Mouse (Mus musculus): ENCODE data around the gene Ikzf3.

- TF ChIP-seq CTCF (IDR thresholded peaks at IDR 0.05; ENCODE audit: control insufficient read depth, insufficient read depth, low read length) (no peak), POLR2A (IDR thresholded peaks at IDR 0.05; ENCODE audit: borderline replicate concordance, control insufficient read depth, low read depth, low read length) (no peak)
Measured at GRCm38 (mm10) chr11:98586087-98586891, 40.5 kb upstream of the Ikzf3 start.

Measured in bone marrow, adult 2 months (tissue).